Mouse (Mus musculus): ENCODE results near the gene Set. TPM values are rescaled to one million over a fixed set of nuclear protein-coding genes. Genes with fewer than 3 reads are reported as not detected.

Set gene
- polyA plus RNA-seq, 1 experiment from 2014 or later, result 351 TPM

- Histone ChIP-seq H3K4me2 (replicated peaks) (peak overlapping the region; percentile 86), H3K4me1 (peaks cover 35% of the 10 kb centered on the region), H3K4me3 (replicated peaks) (peak overlapping the region; percentile 64), H3K27me3 (no peaks in the 10 kb centered on the region), H3K9ac (peak overlapping the region; percentile 65), H3K9me3 (replicated peaks) (no peaks in the 10 kb centered on the region), H3K36me3 (no peaks in the 10 kb centered on the region), H3K27ac (replicated peaks) (peak overlapping the region; percentile 90)
- ATAC-seq (ENCODE audit: insufficient number of reproducible peaks, low FRiP score, low TSS enrichment, low read depth), result 0 out of 2 replicates have a peak, but pooled peaks have one; percentile 5
- WGBS, result 7% methylated on average over 37 of the region's 37 CpGs
Observed at GRCm38 (mm10) chr2:30061215-30062166, 4.3 kb downstream of the Set start.

GRCm38 (mm10) chr2:30062249-30063093, 5.3 kb downstream of the Set start:
- 0 out of 2 replicates have a peak, but pooled peaks have one; percentile 16 for ATAC-seq (ENCODE audit: insufficient number of reproducible peaks, low FRiP score, low TSS enrichment, low read depth)
- H3K4me2 ChIP-seq (replicated peaks), result peak overlapping the region; percentile 86
- no peaks in the 10 kb centered on the region for H3K27me3 ChIP-seq
- H3K9me3 ChIP-seq (replicated peaks), result no peaks in the 10 kb centered on the region
- peak overlapping the region; percentile 65 for H3K9ac ChIP-seq
- H3K4me3 ChIP-seq (replicated peaks), result peak overlapping the region; percentile 64
- H3K36me3 ChIP-seq, result no peaks in the 10 kb centered on the region
- peak overlapping the region; percentile 90 for H3K27ac ChIP-seq (replicated peaks)
- peaks cover 35% of the 10 kb centered on the region for H3K4me1 ChIP-seq
- WGBS, result under 1% methylated on average over 40 of the region's 40 CpGs

GRCm38 (mm10) chr2:30063235-30063634, 6.1 kb downstream of the Set start:
- WGBS, result 3% methylated on average over 8 of the region's 8 CpGs
- Histone ChIP-seq H3K36me3 (peaks cover 5% of the 10 kb centered on the region; the same call in 1 of the 2 replicates), H3K4me3 (replicated peaks) (peak overlapping the region; percentile 64), H3K9ac (peak overlapping the region; percentile 65; the same call in 1 of the 2 replicates), H3K4me1 (peaks cover 41% of the 10 kb centered on the region), H3K27ac (replicated peaks) (peak overlapping the region; percentile 90), H3K27me3 (no peaks in the 10 kb centered on the region), H3K4me2 (replicated peaks) (peak overlapping the region; percentile 86), H3K9me3 (replicated peaks) (no peaks in the 10 kb centered on the region)
- ATAC-seq (ENCODE audit: insufficient number of reproducible peaks, low FRiP score, low TSS enrichment, low read depth), result no peak

GRCm38 (mm10) chr2:30063791-30064190, 6.6 kb downstream of the Set start:
- peaks cover 43% of the 10 kb centered on the region for H3K4me1 ChIP-seq
- no peaks in the 10 kb centered on the region for H3K9me3 ChIP-seq (replicated peaks)
- peak overlapping the region; percentile 64 for H3K4me3 ChIP-seq (replicated peaks)
- no peaks in the 10 kb centered on the region for H3K27me3 ChIP-seq
- peak overlapping the region; percentile 65; the same call in 1 of the 2 replicates for H3K9ac ChIP-seq
- no peak for ATAC-seq (ENCODE audit: insufficient number of reproducible peaks, low FRiP score, low TSS enrichment, low read depth)
- H3K27ac ChIP-seq (replicated peaks), result peak overlapping the region; percentile 90
- peaks cover 10% of the 10 kb centered on the region for H3K36me3 ChIP-seq
- 15% methylated on average over 3 of the region's 3 CpGs for WGBS
- peak overlapping the region; percentile 86 for H3K4me2 ChIP-seq (replicated peaks)

- Histone ChIP-seq H3K9me3 (replicated peaks) (no peaks in the 10 kb centered on the region), H3K4me1 (peaks cover 43% of the 10 kb centered on the region), H3K27ac (replicated peaks) (0 out of 2 replicates have a peak overlapping the region, but pooled peaks have one; percentile 90), H3K27me3 (no peaks in the 10 kb centered on the region), H3K9ac (no peak overlapping the region), H3K36me3 (peaks cover 15% of the 10 kb centered on the region), H3K4me2 (replicated peaks) (peak overlapping the region; percentile 86), H3K4me3 (replicated peaks) (no peak overlapping the region)
- no peak for ATAC-seq (ENCODE audit: insufficient number of reproducible peaks, low FRiP score, low TSS enrichment, low read depth)
- 30% methylated on average over 3 of the region's 3 CpGs for WGBS
Observed at GRCm38 (mm10) chr2:30064298-30064697, 7.1 kb downstream of the Set start.

GRCm38 (mm10) chr2:30066046-30066901, 9.1 kb downstream of the Set start:
- no peaks in the 10 kb centered on the region for H3K27me3 ChIP-seq
- H3K36me3 ChIP-seq, result peaks cover 30% of the 10 kb centered on the region
- H3K4me1 ChIP-seq, result peaks cover 39% of the 10 kb centered on the region
- 0% methylated on average over 45 of the region's 101 CpGs for WGBS
- peak; percentile 94 for ATAC-seq (ENCODE audit: insufficient number of reproducible peaks, low FRiP score, low TSS enrichment, low read depth)
- no peaks in the 10 kb centered on the region for H3K9me3 ChIP-seq (replicated peaks)
- H3K9ac ChIP-seq, result peak overlapping the region; percentile 95
- H3K27ac ChIP-seq (replicated peaks), result peak overlapping the region; percentile 99
- H3K4me3 ChIP-seq (replicated peaks), result peak overlapping the region; percentile 74
- peak overlapping the region; percentile 63 for H3K4me2 ChIP-seq (replicated peaks)

- H3K27ac ChIP-seq (replicated peaks), result peak overlapping the region; percentile 99
- no peaks in the 10 kb centered on the region for H3K9me3 ChIP-seq (replicated peaks)
- WGBS, result under 1% methylated on average over 37 of the region's 69 CpGs
- H3K9ac ChIP-seq, result peak overlapping the region; percentile 95
- H3K4me2 ChIP-seq (replicated peaks), result peak overlapping the region; percentile 63
- H3K4me1 ChIP-seq, result peaks cover 36% of the 10 kb centered on the region
- peak; percentile 30; the same call in 1 of the 2 replicates for ATAC-seq (ENCODE audit: insufficient number of reproducible peaks, low FRiP score, low TSS enrichment, low read depth)
- no peaks in the 10 kb centered on the region for H3K27me3 ChIP-seq
- peaks cover 32% of the 10 kb centered on the region for H3K36me3 ChIP-seq
- peak overlapping the region; percentile 74 for H3K4me3 ChIP-seq (replicated peaks)
Observed at GRCm38 (mm10) chr2:30067031-30067888, 10.1 kb downstream of the Set start.

- Histone ChIP-seq H3K4me1 (peaks cover 34% of the 10 kb centered on the region), H3K9me3 (replicated peaks) (no peaks in the 10 kb centered on the region), H3K4me3 (replicated peaks) (peak overlapping the region; percentile 74), H3K36me3 (peaks cover 39% of the 10 kb centered on the region), H3K9ac (peak overlapping the region; percentile 95), H3K4me2 (replicated peaks) (peak overlapping the region; percentile 63), H3K27me3 (no peaks in the 10 kb centered on the region), H3K27ac (replicated peaks) (no peak overlapping the region; the same call in 1 of the 2 replicates)
- no peak for ATAC-seq (ENCODE audit: insufficient number of reproducible peaks, low FRiP score, low TSS enrichment, low read depth)
- WGBS, result 7% methylated on average over 7 of the region's 7 CpGs
Observed at GRCm38 (mm10) chr2:30067962-30068361, 10.8 kb downstream of the Set start.

- peaks cover 44% of the 10 kb centered on the region for H3K36me3 ChIP-seq
- no peaks in the 10 kb centered on the region for H3K9me3 ChIP-seq (replicated peaks)
- H3K9ac ChIP-seq, result no peak overlapping the region
- WGBS, result 74% methylated on average over 7 of the region's 7 CpGs
- H3K27me3 ChIP-seq, result no peaks in the 10 kb centered on the region
- H3K4me2 ChIP-seq (replicated peaks), result no peak overlapping the region
- H3K27ac ChIP-seq (replicated peaks), result no peak overlapping the region
- no peak for ATAC-seq (ENCODE audit: insufficient number of reproducible peaks, low FRiP score, low TSS enrichment, low read depth)
- H3K4me3 ChIP-seq (replicated peaks), result no peak overlapping the region
- peaks cover 10% of the 10 kb centered on the region for H3K4me1 ChIP-seq
Observed at GRCm38 (mm10) chr2:30072875-30073274, 15.7 kb downstream of the Set start.

Data from embryonic facial prominence, embryonic 15.5 days (tissue).